ENCODE assay signal across 8 mouse cellular contexts in genomic region chr11:117349429-117350363, GRCm38 (mm10).
DNase-seq lines count a peak whose midpoint lies in the region; ATAC-seq and TF ChIP-seq lines count a peak whose summit lies in the region.

No protein-coding gene starts in this region.

- WGBS in forebrain, embryonic 15.5 days = 51% methylated on average over 20 of the region's 20 CpGs
- 18% methylated on average over 20 of the region's 20 CpGs for WGBS in macrophage (ENCODE audit: missing documents)
- 38% methylated on average over 20 of the region's 20 CpGs for WGBS in kidney, adult 2 months

- no peak overlapping the region for H3K4me2 ChIP-seq in forebrain, embryonic 15.5 days (replicated peaks)

- peak; percentile 31 for DNase-seq in adrenal gland, postnatal 14 days
- no peak for DNase-seq in adrenal gland, postnatal 36 days
- DNase-seq in 3134 (ENCODE audit: extremely low read depth, insufficient read length, low spot score) = peak; percentile 45
- DNase-seq in left cerebral cortex, adult 9 months (ENCODE audit: low spot score in 2 of 2) = no peak
- DNase-seq in right cerebral cortex, postnatal 4 days = no peak
- DNase-seq in kidney, adult 2 months = no peak

- peaks cover 25% of the 10 kb centered on the region for H3K36me3 ChIP-seq in forebrain, embryonic 15.5 days
- H3K36me3 ChIP-seq in macrophage (ENCODE audit: inconsistent target) = peaks cover 38% of the 10 kb centered on the region
- H3K36me3 ChIP-seq in kidney, adult 2 months (ENCODE audit: control insufficient read depth, insufficient read depth, low read length) = no peaks in the 10 kb centered on the region

- no peaks in the 10 kb centered on the region for H3K27me3 ChIP-seq in forebrain, embryonic 15.5 days
- no peaks in the 10 kb centered on the region for H3K27me3 ChIP-seq in kidney, adult 2 months (replicated peaks; ENCODE audit: control insufficient read depth, insufficient read depth, low read length)

- ATAC-seq in forebrain, embryonic 15.5 days (replicated peaks) = no peak

- H3K27ac ChIP-seq in forebrain, embryonic 15.5 days (replicated peaks) = peak overlapping the region; percentile 50; the same call in 1 of the 2 replicates
- peak overlapping the region; percentile 46 for H3K27ac ChIP-seq in macrophage
- no peak overlapping the region for H3K27ac ChIP-seq in kidney, adult 2 months (ENCODE audit: insufficient read depth, low read depth, low read length)

- H3K4me1 ChIP-seq in forebrain, embryonic 15.5 days = peaks cover 55% of the 10 kb centered on the region
- peaks cover 6% of the 10 kb centered on the region for H3K4me1 ChIP-seq in kidney, adult 2 months (ENCODE audit: control insufficient read depth, insufficient read depth, low read length)

- no peak overlapping the region for H3K9ac ChIP-seq in forebrain, embryonic 15.5 days (replicated peaks)

- peaks cover 72% of the 10 kb centered on the region for H3K79me2 ChIP-seq in macrophage (ENCODE audit: inconsistent target)

- no peak overlapping the region for H3K4me3 ChIP-seq in forebrain, embryonic 15.5 days
- no peak overlapping the region for H3K4me3 ChIP-seq in macrophage (ENCODE audit: inconsistent target)
- no peak overlapping the region for H3K4me3 ChIP-seq in kidney, adult 2 months (ENCODE audit: insufficient read depth, low read depth, low read length)

- no peak for TF ChIP-seq POLR2A in kidney, adult 2 months (IDR thresholded peaks at IDR 0.05; ENCODE audit: low read depth, low read length)

- no peaks in the 10 kb centered on the region for H3K9me3 ChIP-seq in forebrain, embryonic 15.5 days

- TF ChIP-seq CTCF in kidney, adult 2 months (conservative IDR thresholded peaks at IDR 0.05; ENCODE audit: insufficient read depth, insufficient read length, low read depth, low read length) = no peak

Comparison
In these comparisons a context has a peak if more than half of its experiments do, and no peak if none do; other contexts are left out.
1. DNase-seq: peak in adrenal gland, postnatal 14 days (single experiment) and 3134 (single experiment); none in adrenal gland, postnatal 36 days (0 of 2), left cerebral cortex, adult 9 months (0 of 2), right cerebral cortex, postnatal 4 days (single experiment) and kidney, adult 2 months (single experiment).